Mouse (Mus musculus): ENCODE measurements around the gene Olfr1506.
"Not testable (repeated sequence)": the region's sequence is repeated elsewhere in the genome, so short reads cannot be mapped to it uniquely, and the experiment has no call there.

Gene Olfr1506

DNA sequence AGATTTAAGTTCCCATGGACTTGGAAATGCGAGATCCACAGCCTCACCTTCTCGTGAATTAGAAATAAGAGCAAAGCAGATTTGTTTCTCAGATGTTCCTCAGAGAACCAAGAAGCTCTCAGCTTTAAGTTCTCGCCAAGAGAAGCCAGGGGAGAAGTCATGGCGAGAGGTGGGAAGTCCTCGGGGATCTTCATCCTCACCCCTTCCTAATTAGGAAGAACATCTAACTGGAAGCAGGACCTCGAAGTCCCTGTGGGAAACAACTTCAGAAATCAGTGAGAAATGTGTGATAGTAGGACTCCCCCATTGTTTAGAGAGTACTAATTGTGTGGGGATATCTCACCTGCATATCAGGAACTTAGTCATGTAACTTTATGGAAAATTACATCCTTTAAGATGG, at the start of gene Olfr1506:
Olfr1506 (minus strand) TSS at position 101 of the 400 bp plus-strand sequence.
- DNase-seq (ENCODE audit: low read depth, low spot score) = not testable (repeated sequence)

DNA sequence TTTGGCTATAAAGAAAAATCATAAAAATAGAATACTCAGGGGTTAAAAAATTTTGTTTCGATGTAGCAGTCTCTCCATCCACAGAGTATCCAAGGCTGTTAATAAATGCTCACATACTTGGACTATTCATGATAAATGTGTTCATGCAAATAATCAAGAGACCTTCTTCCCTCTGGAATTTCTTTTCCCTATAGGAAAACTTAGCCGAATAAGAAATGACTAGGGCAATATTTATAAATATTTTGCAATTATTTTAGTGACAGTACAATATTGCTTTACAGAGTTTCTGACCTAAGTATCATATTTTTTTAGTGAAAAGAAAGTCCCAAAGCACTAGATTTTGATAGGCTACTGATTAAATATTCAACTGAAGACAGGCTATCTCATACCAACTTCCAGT, 46.6 kb upstream of the Olfr1506 start, which contains the start of gene Olfr1271:
Olfr1271 (minus strand) TSS at position 101 of the 400 bp plus-strand sequence.
- no peak for DNase-seq (ENCODE audit: low read depth, low spot score)

DNA sequence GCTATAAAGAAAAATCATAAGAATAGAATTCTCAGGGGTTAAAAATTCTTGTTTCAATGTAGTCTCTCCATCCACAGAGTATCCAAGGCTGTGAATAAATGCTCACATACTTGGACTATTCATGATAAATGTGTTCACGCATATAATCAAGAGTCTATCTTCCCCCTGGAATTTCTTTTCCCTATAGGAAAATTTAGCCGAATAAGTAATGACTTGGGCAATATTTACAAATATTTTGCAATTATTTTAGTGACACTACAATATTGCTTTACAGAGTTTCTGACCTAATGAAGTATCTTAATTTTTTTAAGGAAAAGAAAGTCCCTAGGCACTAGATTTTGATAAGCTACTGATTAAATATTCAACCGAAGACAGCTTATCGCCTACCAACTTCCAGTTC, 33.2 kb upstream of the Olfr1506 start, which contains the start of gene Olfr142:
Olfr142 (minus strand) TSS at position 101 of the 400 bp plus-strand sequence.
- DNase-seq (ENCODE audit: low read depth, low spot score) = no peak

DNA sequence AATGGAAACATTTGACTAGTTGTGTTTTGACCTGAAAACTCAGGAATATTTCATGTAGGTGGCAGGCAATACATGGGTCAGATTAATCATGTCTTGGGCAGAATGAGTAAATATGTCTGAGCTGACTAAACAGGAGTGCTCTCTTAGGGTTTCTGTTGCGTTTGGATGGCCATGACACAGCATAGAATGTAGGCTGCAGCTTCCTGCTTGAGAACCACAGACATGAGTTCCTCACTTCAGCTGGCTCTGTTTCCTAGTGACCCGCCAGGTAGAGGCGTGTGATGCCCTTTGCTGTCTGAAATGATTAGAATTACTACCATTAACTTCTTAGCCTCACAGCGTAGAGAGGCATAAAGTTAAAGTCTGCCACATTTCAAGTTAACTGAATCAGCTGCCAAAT, 24.7 kb downstream of the Olfr1506 start:
- DNase-seq (ENCODE audit: low read depth, low spot score) = not testable (repeated sequence)

DNA sequence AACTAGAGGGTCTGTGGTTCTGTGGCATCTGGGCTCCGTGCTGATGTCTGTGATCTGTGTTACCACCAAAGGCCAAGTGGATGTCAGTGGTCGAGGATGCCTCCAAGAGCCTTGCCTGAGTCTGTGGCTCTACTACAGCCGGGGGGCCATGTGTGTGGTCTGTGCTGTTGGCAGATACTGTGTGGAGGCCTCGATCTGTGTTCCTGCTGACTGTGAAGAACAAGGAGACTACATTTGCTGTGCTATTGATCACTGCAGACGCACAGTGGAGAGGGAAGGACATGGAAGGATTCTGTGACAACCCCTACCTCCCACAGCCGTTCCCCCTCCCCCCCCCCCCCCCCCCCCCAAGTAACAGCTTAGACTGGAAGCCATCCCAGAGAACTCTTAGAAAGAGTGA, 29.0 kb downstream of the Olfr1506 start:
- not testable (repeated sequence) for DNase-seq (ENCODE audit: low read depth, low spot score)

DNA sequence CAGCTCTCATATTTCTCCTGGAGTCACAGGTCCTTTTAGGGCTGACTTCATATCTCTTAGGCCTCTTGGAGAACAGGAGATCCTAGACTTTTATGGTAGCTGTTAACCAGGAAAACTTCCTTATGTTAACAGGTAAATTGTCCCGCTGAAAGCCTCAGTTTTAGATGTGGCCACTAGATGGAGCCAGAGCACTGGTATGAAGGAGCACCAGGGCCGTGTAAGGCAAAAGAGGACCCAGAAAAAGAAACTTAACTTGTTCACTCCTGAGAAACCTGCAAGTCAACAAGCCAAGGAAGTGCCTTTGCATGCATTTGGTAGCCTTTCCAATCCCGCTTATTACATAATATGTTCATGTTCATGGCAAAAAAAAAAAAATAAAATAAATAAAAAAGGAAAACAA, 29.5 kb downstream of the Olfr1506 start:
- not testable (repeated sequence) for DNase-seq (ENCODE audit: low read depth, low spot score)

DNA sequence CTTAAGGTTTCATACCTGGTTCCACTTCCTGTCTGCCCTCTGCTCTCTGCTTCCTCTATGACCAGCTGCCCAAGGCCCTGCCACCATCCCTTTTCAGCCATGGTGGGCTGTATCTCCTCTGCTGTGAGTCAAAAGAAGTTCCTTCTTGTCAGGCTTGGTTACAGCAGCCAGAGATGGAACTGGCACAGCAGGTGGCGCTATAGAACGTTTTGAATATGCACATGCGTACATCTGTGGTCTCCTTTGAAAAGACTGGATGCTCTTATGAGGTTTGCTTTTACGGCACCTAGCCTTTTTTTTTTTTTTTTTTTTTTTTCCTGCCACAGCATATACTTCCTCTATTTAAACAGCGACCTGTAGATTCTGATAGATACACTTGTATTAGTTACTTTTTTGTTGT, 37.2 kb downstream of the Olfr1506 start:
- DNase-seq (ENCODE audit: low read depth, low spot score) = not testable (repeated sequence)

DNA sequence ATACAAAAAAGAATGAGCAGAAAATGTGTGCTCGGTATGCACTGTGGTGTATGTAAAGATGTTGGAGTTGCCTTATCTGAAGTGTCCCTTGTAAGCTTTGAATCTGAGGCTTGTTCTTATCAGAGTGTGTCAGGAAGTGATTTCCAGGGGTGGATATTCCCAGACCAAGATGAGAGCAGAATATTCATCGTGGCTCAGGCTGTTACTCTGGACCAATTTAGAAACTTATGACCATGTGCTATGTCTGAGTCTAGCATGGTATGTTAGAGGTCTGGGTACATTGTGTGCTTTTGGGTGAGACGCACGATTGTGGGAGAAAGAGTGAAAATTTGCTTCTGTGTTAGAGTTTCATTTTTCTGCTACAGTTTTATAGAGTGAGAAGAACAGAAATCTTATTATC, 38.2 kb downstream of the Olfr1506 start:
- not testable (repeated sequence) for DNase-seq (ENCODE audit: low read depth, low spot score)
